Mouse (Mus musculus): ENCODE data around the gene Cbarp. TPM values are rescaled to one million over a fixed set of nuclear protein-coding genes. Genes with fewer than 3 reads are reported as not detected.

The Cbarp gene
- total and polyA plus RNA-seq, 3 experiments = 0.19 to 2.4 (median 2.3) TPM

DNA sequence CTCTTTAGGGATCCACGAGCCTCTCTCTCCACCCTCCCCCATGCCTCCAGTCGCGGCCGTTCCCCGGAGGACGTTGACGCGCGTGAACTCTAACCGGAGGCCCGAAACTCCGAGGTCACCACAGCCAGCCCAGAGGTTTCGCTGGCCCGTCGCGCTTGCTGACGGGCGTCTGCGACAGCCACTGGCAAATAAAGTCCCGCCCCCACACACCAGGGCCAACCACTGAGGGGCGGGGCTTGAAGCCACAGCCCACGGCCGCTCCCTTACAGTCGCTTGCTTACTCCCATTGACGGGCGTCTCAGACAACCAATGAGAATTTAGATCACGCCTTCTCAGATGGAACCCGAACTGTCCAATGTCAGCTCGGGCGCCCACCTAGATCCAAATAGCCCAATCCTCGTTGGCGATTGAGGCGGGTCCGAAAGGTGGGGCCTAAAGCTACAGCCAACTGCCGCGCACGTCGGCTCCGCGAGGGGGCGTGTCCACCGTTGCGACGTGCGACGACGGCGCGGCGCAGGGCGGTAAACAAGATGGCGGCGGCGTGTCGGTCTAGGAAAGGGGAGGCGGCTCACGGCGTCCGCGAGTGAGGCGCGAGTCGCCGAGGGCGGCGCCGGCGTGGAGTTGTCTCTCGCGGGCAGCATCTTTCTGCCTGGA is 25.2 kb downstream of the Cbarp start, which contains the start of gene Stk11 (continued):
- no peak; the same call in 1 of the 2 replicates for TF ChIP-seq TBP (conservative IDR thresholded peaks at IDR 0.05; ENCODE audit: low read depth, low read length)
- no peak for TF ChIP-seq GABPA (IDR thresholded peaks at IDR 0.05; ENCODE audit: insufficient replicate concordance, low read depth, low read length)
- peak; percentile 81; the same call in 1 of the 2 replicates for TF ChIP-seq MXI1 (IDR thresholded peaks at IDR 0.05; ENCODE audit: low read depth, low read length)
- TF ChIP-seq RCOR1 (conservative IDR thresholded peaks at IDR 0.05; ENCODE audit: low read depth, low read length) = no peak
- no peak; the same call in 1 of the 2 replicates for TF ChIP-seq POLR2AphosphoS2 (IDR thresholded peaks at IDR 0.05; ENCODE audit: low read depth, low read length)
- TF ChIP-seq RAD21 (IDR thresholded peaks at IDR 0.05; ENCODE audit: low read depth, low read length) = no peak
- no peak for TF ChIP-seq BHLHE40 (IDR thresholded peaks at IDR 0.05; ENCODE audit: low read depth, low read length)
- TF ChIP-seq SIN3A (IDR thresholded peaks at IDR 0.05; ENCODE audit: low read length) = peak; percentile 78; the same call in 1 of the 2 replicates
- TF ChIP-seq PAX5 (IDR thresholded peaks at IDR 0.05; ENCODE audit: low read length) = no peak

DNA sequence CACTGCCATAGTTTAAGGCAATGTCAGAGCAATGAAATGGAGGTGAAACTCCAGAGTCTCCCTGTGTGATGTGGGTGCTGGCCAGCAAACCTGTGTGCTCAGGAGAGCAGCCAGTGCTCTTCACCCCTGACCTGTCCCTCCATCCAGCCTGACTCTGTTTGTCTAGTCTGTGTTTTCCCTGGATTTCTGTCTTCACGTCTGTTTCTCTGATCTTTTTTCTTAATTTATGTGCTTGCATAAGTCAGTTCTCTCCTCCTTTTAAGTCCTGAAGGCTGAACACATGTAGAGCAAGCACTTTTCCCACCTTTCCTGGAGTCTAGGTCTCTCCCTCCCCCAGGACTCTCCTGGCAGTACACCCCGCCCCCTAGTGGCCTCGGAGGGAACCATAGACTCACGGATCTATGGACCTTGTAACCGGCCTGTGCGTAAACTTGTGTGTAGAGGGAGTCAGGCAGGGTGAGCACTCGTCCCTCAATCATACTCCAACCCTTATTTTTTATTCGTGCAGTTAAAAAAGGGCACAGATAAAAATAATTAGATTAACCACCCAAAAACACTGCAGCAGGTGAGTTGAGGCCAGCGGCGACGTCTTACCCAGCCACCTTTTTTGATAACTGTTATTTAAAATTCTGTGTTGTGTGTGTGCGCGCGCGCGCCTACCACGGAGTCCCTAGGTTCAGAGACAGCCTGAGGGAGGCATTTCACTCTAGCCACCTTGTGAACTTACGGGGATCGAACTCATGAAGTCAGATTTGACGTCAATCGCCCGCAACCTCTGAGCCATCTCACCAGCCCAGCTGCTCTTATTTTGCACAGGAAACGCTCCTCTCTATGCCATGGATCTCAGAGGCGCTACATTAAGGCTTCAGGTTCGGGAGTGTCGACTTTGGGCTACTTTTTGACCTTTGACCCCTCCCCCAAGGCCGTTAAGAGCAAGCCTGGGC is 26.0 kb downstream of the Cbarp start:
- Histone ChIP-seq H3K79me2 (replicated peaks; ENCODE audit: control insufficient read depth, extremely low read depth, insufficient read depth, poor library complexity, severe bottlenecking) (peaks cover 39% of the 10 kb centered on the region), H3K27me3 (replicated peaks) (no peaks in the 10 kb centered on the region), H3K4me3 (replicated peaks in 1 of 3; ENCODE audit: low read depth in 2 of 3, low read length in 2 of 3, poor library complexity in 1 of 3) (peak overlapping the region; percentile 67 to 95 (median 90)), H3K27ac (ENCODE audit: insufficient read depth, low read depth) (peak overlapping the region; percentile 54), H3K4me1 (ENCODE audit: control insufficient read depth in 1 of 2, insufficient read depth in 2 of 2) (peaks cover 12 to 32% of the 10 kb centered on the region in 2 experiments), H3K9ac (ENCODE audit: insufficient read depth, low read depth) (peak overlapping the region; percentile 76), H3K36me3 (replicated peaks in 1 of 2; ENCODE audit: control insufficient read depth in 1 of 2, insufficient read depth in 1 of 2, low read length in 1 of 2) (peaks cover 16 to 23% of the 10 kb centered on the region in 2 experiments), H3K9me3 (replicated peaks; ENCODE audit: low read length) (no peaks in the 10 kb centered on the region), H3K4me2 (ENCODE audit: insufficient read depth, low read depth, poor library complexity, severe bottlenecking) (peak overlapping the region; percentile 76)
- DNase-seq (ENCODE audit: extremely low read depth) = peak; percentile 89
- dilution Hi-C loops (cut with MboI; ENCODE audit: extremely low pct_ligation_motif_present, extremely low pct_unique_long_range_greater_than_20kb, low sequenced_read_pairs) (no loop called here), in situ Hi-C loops (cut with MboI; ENCODE audit: low pct_ligation_motif_present, low pct_unique_long_range_greater_than_20kb, low sequenced_read_pairs) (loop anchor here (5.0 kb wide), 1 partner anchor 127 kb away; the partner anchor contains the start of gene Cnn2)
- TF ChIP-seq ZKSCAN1 (IDR thresholded peaks at IDR 0.05; ENCODE audit: borderline replicate concordance, low read depth, low read length) = no peak
- no peak for TF ChIP-seq POLR2A (IDR thresholded peaks at IDR 0.05; ENCODE audit: low read depth, low read length)
- no peak for TF ChIP-seq GABPA (IDR thresholded peaks at IDR 0.05; ENCODE audit: insufficient replicate concordance, low read depth, low read length)
- TF ChIP-seq TCF12 (IDR thresholded peaks at IDR 0.05; ENCODE audit: low read depth, low read length) = peak; percentile 8; the same call in 1 of the 2 replicates
- peak; percentile 52; the same call in 1 of the 2 replicates for TF ChIP-seq IRF4 (IDR thresholded peaks at IDR 0.05; ENCODE audit: low read depth, low read length)
- no peak for TF ChIP-seq JUN (IDR thresholded peaks at IDR 0.05; ENCODE audit: insufficient read depth, low read depth, low read length)
- TF ChIP-seq RCOR1 (conservative IDR thresholded peaks at IDR 0.05; ENCODE audit: low read depth, low read length) = no peak
- TF ChIP-seq ELF1 (IDR thresholded peaks at IDR 0.05; ENCODE audit: low read depth, low read length) = no peak; the same call in 1 of the 2 replicates
- peak; percentile 78; the same call in 1 of the 2 replicates for TF ChIP-seq MAZ (IDR thresholded peaks at IDR 0.05; ENCODE audit: low read depth, low read length)
- TF ChIP-seq CTCF (conservative IDR thresholded peaks at IDR 0.05 in 1 of 2, IDR thresholded peaks at IDR 0.05 in 1 of 2; ENCODE audit: low read depth in 2 of 2, low read length in 2 of 2) = peak; percentile 82 to 96
- TF ChIP-seq MAFK (IDR thresholded peaks at IDR 0.05; ENCODE audit: insufficient replicate concordance, low read length) = no peak
- TF ChIP-seq BHLHE40 (IDR thresholded peaks at IDR 0.05; ENCODE audit: low read depth, low read length) = no peak
- no peak for TF ChIP-seq ZMIZ1 (IDR thresholded peaks at IDR 0.05; ENCODE audit: low read depth, low read length)
- no peak for TF ChIP-seq MEF2A (IDR thresholded peaks at IDR 0.05; ENCODE audit: borderline replicate concordance, low read depth, low read length)
- peak; percentile 4; the same call in 1 of the 2 replicates for TF ChIP-seq ZC3H11A (IDR thresholded peaks at IDR 0.05; ENCODE audit: low read depth, low read length)
- TF ChIP-seq NRF1 (IDR thresholded peaks at IDR 0.05; ENCODE audit: low read depth, low read length) = peak; percentile 1; the same call in 1 of the 2 replicates
- TF ChIP-seq PAX5 (IDR thresholded peaks at IDR 0.05; ENCODE audit: low read length) = no peak
- TF ChIP-seq SIN3A (IDR thresholded peaks at IDR 0.05; ENCODE audit: low read length) = peak; percentile 77
- no peak for TF ChIP-seq KAT2A (IDR thresholded peaks at IDR 0.05; ENCODE audit: insufficient replicate concordance, low read length)
- no peak for TF ChIP-seq JUND (conservative IDR thresholded peaks at IDR 0.05; ENCODE audit: low read depth, low read length)
- TF ChIP-seq TBP (conservative IDR thresholded peaks at IDR 0.05; ENCODE audit: low read depth, low read length) = peak; percentile 2; the same call in 1 of the 2 replicates
- no peak for TF ChIP-seq USF2 (conservative IDR thresholded peaks at IDR 0.05; ENCODE audit: low read depth, low read length)
- no peak; the same call in 1 of the 2 replicates for TF ChIP-seq MYC (IDR thresholded peaks at IDR 0.05; ENCODE audit: low read depth, low read length)
- TF ChIP-seq CHD1 (IDR thresholded peaks at IDR 0.05; ENCODE audit: low read depth, low read length) = no peak
- peak; percentile 39; the same call in 1 of the 2 replicates for TF ChIP-seq MAX (IDR thresholded peaks at IDR 0.05; ENCODE audit: low read length)
- no peak for TF ChIP-seq NELFE (IDR thresholded peaks at IDR 0.05; ENCODE audit: low read depth, low read length)
- TF ChIP-seq HCFC1 (IDR thresholded peaks at IDR 0.05; ENCODE audit: low read depth, low read length) = peak; percentile 22; the same call in 1 of the 2 replicates
- no peak for TF ChIP-seq USF1 (IDR thresholded peaks at IDR 0.05; ENCODE audit: low read depth, low read length)
- no peak for TF ChIP-seq POLR2AphosphoS2 (IDR thresholded peaks at IDR 0.05; ENCODE audit: low read depth, low read length)
